Mouse (Mus musculus): Measurements from ENCODE around the gene Dppa3. TPM values are rescaled to one million over a fixed set of nuclear protein-coding genes. Genes with fewer than 3 reads are reported as not detected.

The Dppa3 gene
- not detected for total RNA-seq (2023)

GRCm38 (mm10) chr6:122626110-122626509 is at the start of gene Dppa3:
Gene Dppa3, plus strand, starts transcription at chr6:122626410.

GRCm38 (mm10) chr6:122602242-122602991 is 23.8 kb upstream of the Dppa3 start, which contains the start of gene Apobec1:
Gene Apobec1, minus strand, starts transcription at chr6:122602444.

GRCm38 (mm10) chr6:122609771-122610170 is 16.4 kb upstream of the Dppa3 start, which contains the start of gene Gdf3:
Gene Gdf3, minus strand, starts transcription at chr6:122610087.

Other genes starting within 250 kb of the Dppa3 start
- not detected for gene Rimklb, start 127.6 kb upstream of the Dppa3 start, total RNA-seq (2023)
- not detected for gene Mfap5, start 120.6 kb upstream of the Dppa3 start, total RNA-seq (2023)
- gene Aicda, start 72.6 kb upstream of the Dppa3 start, total RNA-seq (2023) = not detected
- gene Apobec1, start 24.0 kb upstream of the Dppa3 start, total RNA-seq (2023) = 10 to 100 TPM; 75.2 to 89.4 TPM
- under 1 TPM; 0.18 to 0.53 TPM for gene Gdf3, start 16.3 kb upstream of the Dppa3 start, total RNA-seq (2023)
- not detected for gene Nanog, start 81.1 kb downstream of the Dppa3 start, total RNA-seq (2023)
- gene Slc2a3, start 175.2 kb downstream of the Dppa3 start, total RNA-seq (2023) = 100 to 1,000 TPM; 488 to 517 TPM
- gene Foxj2, start 193.5 kb downstream of the Dppa3 start, total RNA-seq (2023) = 10 to 100 TPM; 28.5 to 32.6 TPM
- gene C3ar1, start 229.8 kb downstream of the Dppa3 start, total RNA-seq (2023) = under 1 TPM; 0.64 to 0.67 TPM
- 10 to 100 TPM; 53.5 to 68.4 TPM for gene Necap1, start 248.1 kb downstream of the Dppa3 start, total RNA-seq (2023)

Measured in neutrophil, adult 59 days (primary cell).